Mouse (Mus musculus): ENCODE results near the gene Eci2. TPM values are rescaled to one million over a fixed set of nuclear protein-coding genes. Genes with fewer than 3 reads are reported as not detected.
"Not testable (repeated sequence)": the region's sequence is repeated elsewhere in the genome, so short reads cannot be mapped to it uniquely, and the experiment has no call there.

The Eci2 gene
- total RNA-seq, 2 experiments from 2014 or later = 81.3 to 81.5 TPM

- no peak for DNase-seq (ENCODE audit: low spot score)
These were observed 33.3 kb downstream of the Eci2 start for GRCm38 (mm10) chr13:34993595-34993982.

- no peak for DNase-seq (ENCODE audit: low spot score)
These were observed 33.8 kb downstream of the Eci2 start for GRCm38 (mm10) chr13:34993085-34993484.

- no peak for DNase-seq (ENCODE audit: low spot score)
These were observed 35.2 kb downstream of the Eci2 start for GRCm38 (mm10) chr13:34991581-34992273.

GRCm38 (mm10) chr13:34983479-34983878, 43.4 kb downstream of the Eci2 start:
- not testable (repeated sequence) for DNase-seq (ENCODE audit: low spot score)

- DNase-seq (ENCODE audit: low spot score) = not testable (repeated sequence)
These were observed 48.3 kb downstream of the Eci2 start for GRCm38 (mm10) chr13:34978635-34979034.

- no peak for DNase-seq (ENCODE audit: low spot score)
These were observed 49.5 kb downstream of the Eci2 start for GRCm38 (mm10) chr13:34977410-34977809.

- DNase-seq (ENCODE audit: low spot score) = no peak
These were observed 50.8 kb downstream of the Eci2 start for GRCm38 (mm10) chr13:34976116-34976515.

GRCm38 (mm10) chr13:34973770-34974169, 53.1 kb downstream of the Eci2 start:
- no peak for DNase-seq (ENCODE audit: low spot score)

- DNase-seq (ENCODE audit: low spot score) = no peak
These were observed 53.7 kb downstream of the Eci2 start for GRCm38 (mm10) chr13:34973149-34973548.

GRCm38 (mm10) chr13:34972456-34972855, 54.4 kb downstream of the Eci2 start:
- DNase-seq (ENCODE audit: low spot score) = not testable (repeated sequence)

- not testable (repeated sequence) for DNase-seq (ENCODE audit: low spot score)
These were observed 61.2 kb downstream of the Eci2 start for GRCm38 (mm10) chr13:34965647-34966046.

GRCm38 (mm10) chr13:34964866-34965265, 62.0 kb downstream of the Eci2 start:
- DNase-seq (ENCODE audit: low spot score) = no peak

- no peak for DNase-seq (ENCODE audit: low spot score)
These were observed 62.5 kb downstream of the Eci2 start for GRCm38 (mm10) chr13:34964419-34964818.

GRCm38 (mm10) chr13:34963511-34964397, 63.1 kb downstream of the Eci2 start, which contains the start of gene Eci3:
TSS of gene Eci3 (minus strand) at chr13:34963810.
- peak; percentile 40 for DNase-seq (ENCODE audit: low spot score)

- no peak for DNase-seq (ENCODE audit: low spot score)
These were observed 65.7 kb downstream of the Eci2 start for GRCm38 (mm10) chr13:34960996-34961770.

GRCm38 (mm10) chr13:34958158-34958557, 68.7 kb downstream of the Eci2 start:
- DNase-seq (ENCODE audit: low spot score) = not testable (repeated sequence)

GRCm38 (mm10) chr13:34956901-34957300, 70.0 kb downstream of the Eci2 start:
- no peak for DNase-seq (ENCODE audit: low spot score)

- not testable (repeated sequence) for DNase-seq (ENCODE audit: low spot score)
These were observed 75.5 kb downstream of the Eci2 start for GRCm38 (mm10) chr13:34951437-34951836.

GRCm38 (mm10) chr13:34942370-34942769, 84.5 kb downstream of the Eci2 start:
- DNase-seq (ENCODE audit: low spot score) = no peak

GRCm38 (mm10) chr13:34934931-34935644, 91.8 kb downstream of the Eci2 start:
- no peak for DNase-seq (ENCODE audit: low spot score)
